Mouse (Mus musculus) megakaryocyte progenitor cell, adult 5-6 weeks (primary cell): Measurements from ENCODE around the gene Nsmce4a. TPM values are rescaled to one million over a fixed set of nuclear protein-coding genes. Genes with fewer than 3 reads are reported as not detected.

Experiments
- total RNA-seq, 2 experiments: library from RNA; stranded (forward) in 1 of 2; stranded (reverse) in 1 of 2; fragments of 157-497, 149-512 nt in 1 of 2; fragments of 200-1000 nt in 1 of 2; gene quantifications; 2 replicates each; pipeline versions ENCODE4 v1.2.3 to v1.2.4; 2015 to 2017

Gene Nsmce4a
- total RNA-seq, 2 experiments from 2014 or later, result 150 to 225 TPM

Other genes with a start within 250 kb of the Nsmce4a start
- 18.9 and 24.4 TPM in 2 replicates for gene Ate1, start 52.7 kb downstream of the Nsmce4a start, total RNA-seq (2015)
- 44.8 and 65.8 TPM in 2 replicates for gene Ate1, start 52.7 kb downstream of the Nsmce4a start, total RNA-seq (2017)
- gene Tacc2, start 4.3 kb upstream of the Nsmce4a start, total RNA-seq (2015), result 7.4 and 10.5 TPM in 2 replicates
- 2.2 and 6.9 TPM in 2 replicates for gene Tacc2, start 4.3 kb upstream of the Nsmce4a start, total RNA-seq (2017)
- 0.52 and 0.71 TPM in 2 replicates for gene Btbd16, start 201.0 kb upstream of the Nsmce4a start, total RNA-seq (2015)
- gene Btbd16, start 201.0 kb upstream of the Nsmce4a start, total RNA-seq (2017), result 0.87 TPM in 1 of 2 replicates, not detected in the other